Mouse (Mus musculus) embryonic facial prominence, embryonic 12.5 days (tissue): Measurements from ENCODE around the gene Arap1. TPM values are rescaled to one million over a fixed set of nuclear protein-coding genes. Genes with fewer than 3 reads are reported as not detected.

Source experiments
- ATAC-seq: fragments of 200-750 bp; cut with Nextera tagmentation; 2 replicates; pipeline ENCODE4 v1.8.0; 2017; ENCODE audit not compliant: insufficient number of reproducible peaks, insufficient read depth, low FRiP score, low TSS enrichment
- H3K27ac ChIP-seq: fragments of 300-500 bp; sonication (generic); 2 replicates; pipeline ENCODE4 v1.5.1; 2016; ENCODE audit warnings: mild to moderate bottlenecking
- H3K27me3 ChIP-seq: fragments of 300-500 bp; sonication (generic); 2 replicates; pipeline ENCODE4 v1.6.1; 2016; ENCODE audit warnings: mild to moderate bottlenecking, moderate library complexity
- H3K36me3 ChIP-seq: fragments of 300-500 bp; sonication (generic); 2 replicates; pipeline ENCODE4 v1.6.1; 2016; ENCODE audit warnings: mild to moderate bottlenecking
- H3K4me1 ChIP-seq: fragments of 300-500 bp; sonication (generic); 2 replicates; pipeline ENCODE4 v1.6.1; 2016
- H3K4me2 ChIP-seq: fragments of 300-500 bp; sonication (generic); replicated peaks from 2 replicates; pipeline ENCODE4 v1.6.1; 2016; ENCODE audit warnings: mild to moderate bottlenecking, moderate library complexity
- H3K4me3 ChIP-seq: fragments of 300-500 bp; sonication (generic); 2 replicates; pipeline ENCODE4 v1.5.1; 2016; ENCODE audit warnings: mild to moderate bottlenecking
- H3K9ac ChIP-seq: fragments of 300-500 bp; sonication (generic); 2 replicates; pipeline ENCODE4 v1.6.1; 2016; ENCODE audit warnings: mild to moderate bottlenecking, moderate library complexity
- H3K9me3 ChIP-seq: fragments of 300-500 bp; sonication (generic); 2 replicates; pipeline ENCODE4 v1.6.1; 2016; ENCODE audit warnings: mild to moderate bottlenecking, moderate library complexity
- WGBS: fragments of 180-500 bp; shearing (Covaris S2); methylation state at CpG from one replicate; pipeline ENCODE4 v1.1.7; 2016; 5-methylcytosine and 5-hydroxymethylcytosine counted together
- polyA plus RNA-seq: library from polyadenylated mRNA; unstranded; fragments of >200 nt; fragmentation: Nextera tagmentation; extraction: Ambion mirVana; gene quantifications from 2 replicates; pipeline ENCODE4 v1.2.1, GENCODE M21; 2016

The Arap1 gene
- polyA plus RNA-seq, 1 experiment from 2014 or later: 29.7 TPM

DNA sequence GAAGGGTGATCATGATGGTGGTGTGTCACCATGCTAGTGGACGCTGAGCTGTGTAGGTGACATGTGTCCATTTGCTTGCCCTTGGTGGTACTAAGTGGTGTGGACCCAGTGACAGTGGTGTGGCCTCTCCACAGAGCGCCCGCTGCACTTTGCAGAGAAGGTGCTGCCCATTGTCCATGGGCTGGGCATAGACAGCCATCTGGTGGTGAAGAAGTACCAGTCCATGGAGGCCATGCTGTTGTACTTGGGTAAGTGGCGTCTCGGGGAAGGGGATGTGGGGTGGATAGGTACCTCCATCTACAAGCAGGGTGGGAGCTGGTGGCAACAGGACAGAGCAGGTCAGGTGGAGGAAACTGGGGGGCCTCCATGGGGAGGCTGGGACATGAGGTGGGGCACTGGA is 56.0 kb downstream of the Arap1 start:
- 90% methylated on average over 5 of the region's 5 CpGs for WGBS
- Histone ChIP-seq H3K9ac (no peak overlapping the region), H3K9me3 (no peaks in the 10 kb centered on the region), H3K36me3 (peaks cover 58% of the 10 kb centered on the region), H3K27ac (no peak overlapping the region), H3K4me1 (no peaks in the 10 kb centered on the region), H3K4me2 (no peak overlapping the region), H3K4me3 (no peak overlapping the region), H3K27me3 (no peaks in the 10 kb centered on the region)
- ATAC-seq: no peak

DNA sequence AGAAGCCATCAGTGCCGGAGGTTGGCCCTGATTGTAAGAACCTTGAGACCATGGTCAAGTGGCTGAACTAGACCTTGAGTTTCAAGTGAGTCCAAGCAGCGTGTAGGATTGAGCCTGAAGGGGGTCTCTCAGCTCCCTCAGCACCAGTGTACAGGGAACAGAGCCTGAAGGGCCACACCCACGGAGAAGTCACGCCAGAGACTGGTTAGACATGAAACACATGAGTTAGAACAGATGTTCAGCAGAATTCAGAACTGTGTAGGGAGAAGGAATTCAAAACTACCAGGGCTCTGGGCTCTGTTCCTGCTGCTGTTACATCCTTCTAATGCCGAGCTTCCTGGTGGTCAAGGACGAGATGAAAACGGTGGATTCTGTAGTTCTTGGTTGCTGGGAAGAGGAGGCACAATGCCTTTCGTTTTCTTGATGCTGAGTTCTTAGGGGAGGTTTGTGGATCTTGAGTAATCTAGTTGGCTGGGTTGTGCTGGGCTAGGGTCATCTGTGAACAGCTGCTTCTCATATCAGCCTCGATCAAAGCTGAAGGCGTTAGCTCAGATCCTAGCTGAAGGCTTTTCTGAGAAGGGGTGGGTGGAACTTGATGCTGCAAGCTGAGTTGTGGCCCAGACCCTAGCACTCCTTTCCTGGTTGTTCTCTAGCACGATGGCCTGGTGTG is 62.5 kb downstream of the Arap1 start, which contains the start of gene Gm45837:
TSS of gene Gm45837 (plus strand) at position 620 of the 670 bp plus-strand sequence.
- no peak within 1 kb of the TSS for H3K27ac ChIP-seq
- H3K27me3 ChIP-seq: no peaks in the 10 kb centered on the region
- H3K9me3 ChIP-seq: no peaks in the 10 kb centered on the region; the same call in 1 of the 2 replicates
- no peak within 1 kb of the TSS for H3K4me2 ChIP-seq
- ATAC-seq: no peak
- no peak within 1 kb of the TSS for H3K9ac ChIP-seq
- H3K36me3 ChIP-seq: peaks cover 12% of the 10 kb centered on the region
- H3K4me3 ChIP-seq: no peak within 1 kb of the TSS
- H3K4me1 ChIP-seq: peaks cover 10% of the 10 kb centered on the region
- WGBS: 75% methylated on average over 11 of the region's 11 CpGs

DNA sequence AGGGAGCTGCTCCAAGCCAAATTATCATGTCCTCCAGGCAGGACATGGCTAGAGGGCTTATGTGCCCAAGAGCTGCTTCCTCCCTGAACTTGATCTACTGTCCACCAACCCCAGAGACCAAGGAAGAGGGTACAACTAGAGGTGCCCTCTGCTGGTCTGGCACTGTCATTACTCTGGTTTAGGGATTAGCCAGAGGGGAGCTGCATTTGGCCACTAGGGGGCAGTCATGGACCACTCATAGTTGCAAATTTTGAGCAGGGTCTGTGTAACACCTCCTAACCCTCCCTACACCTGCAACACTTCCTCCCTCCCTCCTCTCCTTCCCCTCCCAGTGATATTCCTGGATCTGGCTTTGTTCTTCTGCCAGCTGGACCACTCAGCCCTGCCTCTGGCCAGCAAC is 64.9 kb downstream of the Arap1 start:
- no peak overlapping the region for H3K27ac ChIP-seq
- no peak overlapping the region for H3K4me2 ChIP-seq
- H3K4me1 ChIP-seq: peaks cover 21% of the 10 kb centered on the region
- no peaks in the 10 kb centered on the region for H3K36me3 ChIP-seq
- no peak overlapping the region for H3K4me3 ChIP-seq
- no peaks in the 10 kb centered on the region; the same call in 1 of the 2 replicates for H3K9me3 ChIP-seq
- ATAC-seq: no peak
- 0 out of 2 replicates have a peak, but pooled peaks cover 4% of the 10 kb centered on the region for H3K27me3 ChIP-seq
- H3K9ac ChIP-seq: no peak overlapping the region

DNA sequence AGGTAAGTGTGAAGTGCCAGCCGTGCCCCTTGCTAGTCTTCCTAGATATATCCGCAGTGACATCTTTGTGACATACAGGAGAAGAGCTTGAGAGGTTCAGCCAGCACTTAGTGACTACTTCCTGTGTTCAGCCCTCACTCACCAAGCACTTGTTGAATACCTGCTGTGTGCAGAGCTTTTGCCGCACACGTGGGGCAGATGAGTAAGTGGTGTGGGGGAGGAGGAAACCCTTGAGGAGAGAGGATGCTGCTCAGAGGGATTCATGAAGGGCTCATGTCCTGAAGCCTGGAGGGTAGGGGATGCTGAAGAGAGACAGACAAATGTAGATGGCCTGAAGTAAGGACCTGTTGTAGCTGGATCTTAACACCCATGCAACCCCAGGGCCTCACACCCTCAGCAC is 66.3 kb downstream of the Arap1 start:
- no peaks in the 10 kb centered on the region; the same call in 1 of the 2 replicates for H3K9me3 ChIP-seq
- H3K4me3 ChIP-seq: no peak overlapping the region
- no peak overlapping the region for H3K9ac ChIP-seq
- ATAC-seq: no peak
- no peaks in the 10 kb centered on the region for H3K36me3 ChIP-seq
- H3K27ac ChIP-seq: no peak overlapping the region
- peaks cover 21% of the 10 kb centered on the region for H3K4me1 ChIP-seq
- WGBS: 42% methylated on average over 4 of the region's 4 CpGs
- H3K4me2 ChIP-seq: no peak overlapping the region
- peaks cover 13% of the 10 kb centered on the region; the same call in 1 of the 2 replicates for H3K27me3 ChIP-seq

DNA sequence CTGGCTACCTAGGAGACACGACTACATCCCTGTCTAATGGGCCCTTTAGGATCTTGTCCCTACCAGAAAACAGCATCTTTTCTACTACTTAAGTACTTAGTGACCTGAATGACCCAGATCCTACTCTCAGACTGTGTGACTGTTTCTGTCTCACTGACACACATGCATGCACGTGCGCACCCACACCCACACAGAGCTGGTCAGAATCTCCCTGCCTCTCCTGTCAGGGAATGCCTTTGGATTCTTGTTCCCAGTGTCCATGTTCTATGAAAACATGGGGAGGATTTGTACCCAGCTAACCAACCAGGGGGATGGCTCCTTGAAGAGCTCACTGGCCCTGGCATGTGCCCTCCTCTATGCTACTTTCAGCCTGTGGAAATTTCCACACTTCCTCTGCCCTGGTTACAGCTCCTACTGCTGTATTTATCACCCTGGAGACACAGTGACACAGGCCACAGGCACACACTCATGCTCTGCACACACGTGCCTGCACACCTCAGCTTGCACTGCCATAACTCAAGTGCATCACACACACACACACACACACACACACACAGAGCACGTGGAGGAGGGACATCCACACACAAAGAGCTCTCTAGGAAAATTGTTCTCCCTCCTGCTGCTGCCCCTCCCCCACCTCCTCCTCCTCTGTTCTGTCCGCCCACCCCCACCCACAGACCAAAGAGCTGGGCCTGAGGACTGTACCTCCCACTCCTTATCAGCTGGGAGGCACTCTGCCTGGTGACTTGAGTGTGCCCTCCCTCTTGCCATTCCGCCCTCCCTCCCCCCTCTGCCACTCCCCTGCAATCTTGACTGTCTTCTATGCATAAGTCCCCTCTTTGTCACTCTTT is 67.0 kb downstream of the Arap1 start:
- Histone ChIP-seq H3K9ac (no peak overlapping the region; the same call in 1 of the 2 replicates), H3K4me3 (no peak overlapping the region), H3K9me3 (no peaks in the 10 kb centered on the region; the same call in 1 of the 2 replicates), H3K27me3 (peaks cover 17% of the 10 kb centered on the region), H3K27ac (no peak overlapping the region), H3K4me2 (no peak overlapping the region), H3K36me3 (no peaks in the 10 kb centered on the region), H3K4me1 (peaks cover 21% of the 10 kb centered on the region)
- ATAC-seq: no peak; the same call in 1 of the 2 replicates
- WGBS: 31% methylated on average over 7 of the region's 7 CpGs

DNA sequence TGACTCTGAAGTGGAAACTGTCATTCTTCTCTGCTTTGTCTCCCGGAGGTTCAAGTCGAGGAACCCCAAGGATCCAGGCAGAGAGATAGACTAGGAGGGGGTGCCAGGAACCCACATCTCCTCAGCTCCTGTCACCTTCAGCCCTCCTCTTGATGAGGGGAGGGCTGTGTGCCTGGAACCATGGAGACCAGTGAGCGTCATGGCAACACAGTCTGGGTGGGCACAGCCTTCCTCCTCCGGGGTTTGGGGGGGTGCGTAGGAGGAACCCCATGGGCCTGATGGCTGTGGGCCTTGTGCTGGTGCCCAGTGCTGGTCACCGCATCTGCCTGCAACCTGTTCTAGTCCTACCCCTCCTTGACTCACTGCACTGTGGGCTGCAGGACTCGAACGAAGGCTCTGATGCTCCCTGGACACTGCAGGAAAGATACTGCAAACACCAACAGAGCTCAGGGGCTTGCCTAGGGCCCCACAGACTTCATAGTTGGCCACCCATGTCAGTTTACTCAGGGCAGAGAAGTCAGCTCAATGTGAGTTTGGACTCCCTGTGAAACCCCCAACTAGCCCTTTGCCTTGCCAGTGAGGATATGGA is 67.7 kb downstream of the Arap1 start:
- H3K27ac ChIP-seq: no peak overlapping the region
- peaks cover 21% of the 10 kb centered on the region for H3K4me1 ChIP-seq
- WGBS: 48% methylated on average over 8 of the region's 8 CpGs
- no peak overlapping the region for H3K9ac ChIP-seq
- no peak overlapping the region for H3K4me2 ChIP-seq
- peaks cover 20% of the 10 kb centered on the region for H3K27me3 ChIP-seq
- no peak for ATAC-seq
- no peaks in the 10 kb centered on the region for H3K36me3 ChIP-seq
- H3K4me3 ChIP-seq: no peak overlapping the region
- no peaks in the 10 kb centered on the region for H3K9me3 ChIP-seq

DNA sequence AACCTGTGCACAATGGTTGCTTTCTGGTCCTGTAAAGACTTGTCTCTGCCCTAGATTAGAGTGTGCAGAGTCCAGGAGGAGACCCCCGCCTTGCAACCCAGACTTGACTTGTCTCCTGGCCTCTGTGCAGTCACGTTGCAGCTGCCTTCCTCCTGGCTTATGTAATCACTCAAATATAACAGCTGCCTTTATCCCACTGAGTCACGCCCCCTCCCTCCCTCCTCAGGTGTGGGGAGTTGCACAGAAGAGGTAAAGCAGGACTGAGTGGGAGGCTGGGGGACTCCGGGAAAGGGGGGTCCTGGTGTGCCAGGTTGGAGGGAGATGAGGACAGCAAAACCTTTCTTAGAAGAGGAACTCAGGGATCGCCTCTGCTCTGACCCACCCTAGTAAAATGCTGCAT is 68.5 kb downstream of the Arap1 start:
- no peak overlapping the region for H3K27ac ChIP-seq
- no peak overlapping the region for H3K4me2 ChIP-seq
- no peak for ATAC-seq
- no peak overlapping the region for H3K9ac ChIP-seq
- peaks cover 21% of the 10 kb centered on the region for H3K4me1 ChIP-seq
- H3K9me3 ChIP-seq: no peaks in the 10 kb centered on the region
- H3K4me3 ChIP-seq: no peak overlapping the region
- H3K36me3 ChIP-seq: no peaks in the 10 kb centered on the region
- 61% methylated on average over 5 of the region's 5 CpGs for WGBS
- H3K27me3 ChIP-seq: peaks cover 20% of the 10 kb centered on the region

DNA sequence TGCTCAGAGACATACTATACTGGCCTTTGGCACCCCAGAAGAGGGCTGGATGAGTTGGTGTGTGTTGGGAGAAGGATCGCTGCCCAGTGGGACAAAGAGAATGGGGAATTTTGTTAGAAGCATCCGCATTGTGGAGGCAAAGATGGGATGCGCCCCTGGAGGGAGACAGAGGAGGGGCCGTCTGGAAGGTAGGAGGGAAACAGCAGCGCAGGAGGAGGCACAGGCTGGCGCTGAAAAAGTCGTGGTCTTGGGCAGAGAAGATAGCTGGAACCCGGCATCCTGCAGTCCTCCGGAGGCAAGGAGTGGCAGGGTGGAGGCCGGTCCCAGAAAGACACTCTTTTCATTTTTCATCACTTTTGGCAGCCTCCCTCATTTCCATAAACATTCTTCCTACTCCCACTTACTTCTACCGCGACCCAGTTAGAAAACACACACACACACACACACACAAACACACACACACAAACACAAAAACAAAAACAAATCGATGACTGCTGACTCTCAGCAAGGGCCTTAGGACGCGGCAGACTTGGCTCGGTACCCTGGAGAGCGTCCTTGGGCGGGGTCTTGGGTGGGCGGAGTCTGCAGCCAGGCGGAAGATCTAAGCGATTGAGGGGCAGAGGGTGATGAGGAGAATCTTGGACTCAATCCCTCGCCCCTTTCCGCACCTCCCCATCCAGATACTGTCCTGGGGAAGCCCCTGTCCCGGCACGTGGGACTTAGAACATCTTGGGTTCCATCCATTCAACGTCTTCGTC is 71.3 kb downstream of the Arap1 start:
- WGBS: 5% methylated on average over 27 of the region's 27 CpGs
- ATAC-seq: no peak
- peaks cover 21% of the 10 kb centered on the region for H3K4me1 ChIP-seq
- H3K27ac ChIP-seq: no peak overlapping the region
- no peak overlapping the region for H3K9ac ChIP-seq
- H3K9me3 ChIP-seq: no peaks in the 10 kb centered on the region
- H3K27me3 ChIP-seq: peaks cover 20% of the 10 kb centered on the region
- H3K4me2 ChIP-seq: 0 out of 2 replicates have a peak overlapping the region, but pooled peaks have one; percentile 5
- no peaks in the 10 kb centered on the region for H3K36me3 ChIP-seq
- H3K4me3 ChIP-seq: no peak overlapping the region

DNA sequence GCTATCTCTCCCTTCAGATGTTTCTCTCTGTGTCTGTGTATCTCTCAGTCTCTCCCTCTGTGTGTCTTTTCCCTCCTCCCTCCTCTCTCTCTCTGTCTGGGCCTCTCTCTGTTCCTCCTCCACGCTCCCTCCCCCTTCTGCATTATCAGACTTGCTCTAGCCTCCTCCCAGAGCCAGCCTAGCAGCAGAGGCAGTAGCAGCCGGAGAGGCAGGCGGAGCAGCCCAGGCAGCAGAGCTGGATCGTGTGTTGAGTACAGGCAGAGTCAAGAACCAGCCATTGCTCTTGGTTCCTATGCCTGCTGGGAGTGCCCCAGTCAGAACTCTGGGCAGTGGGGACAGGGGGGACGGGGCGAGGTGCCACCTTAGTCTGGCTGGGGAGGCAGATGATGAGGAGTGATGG is 73.7 kb downstream of the Arap1 start, which contains the start of gene Pde2a:
TSS of gene Pde2a (plus strand) at position 163 of the 400 bp plus-strand sequence.
- no peaks in the 10 kb centered on the region for H3K4me1 ChIP-seq
- ATAC-seq: no peak
- peaks cover 20% of the 10 kb centered on the region for H3K27me3 ChIP-seq
- no peak within 1 kb of the TSS; the same call in 1 of the 2 replicates for H3K4me2 ChIP-seq
- H3K27ac ChIP-seq: no peak within 1 kb of the TSS
- H3K36me3 ChIP-seq: no peaks in the 10 kb centered on the region
- H3K9ac ChIP-seq: no peak within 1 kb of the TSS
- no peak within 1 kb of the TSS for H3K4me3 ChIP-seq
- WGBS: 21% methylated on average over 6 of the region's 6 CpGs
- H3K9me3 ChIP-seq: no peaks in the 10 kb centered on the region

DNA sequence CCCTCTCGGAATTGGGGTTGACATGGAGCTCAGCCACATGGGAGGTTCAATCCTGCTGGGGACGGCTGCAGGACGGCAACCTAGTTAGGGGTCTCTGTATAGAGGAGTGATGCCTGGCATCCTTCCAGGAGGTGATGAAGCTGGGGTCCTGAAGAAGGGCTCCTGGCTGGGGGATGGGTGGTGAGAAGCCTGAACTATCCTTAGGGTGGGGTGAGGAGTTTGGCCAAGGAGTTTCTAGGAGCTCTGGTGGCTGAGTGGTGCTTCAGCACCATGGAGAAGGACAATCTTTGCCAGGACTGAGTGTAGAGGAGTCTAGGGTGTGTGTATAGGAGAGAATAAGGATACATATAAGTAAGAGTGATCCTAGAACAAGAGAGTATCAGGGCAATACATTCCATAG is 74.2 kb downstream of the Arap1 start:
- Histone ChIP-seq H3K9ac (no peak overlapping the region), H3K4me3 (no peak overlapping the region), H3K36me3 (no peaks in the 10 kb centered on the region), H3K9me3 (no peaks in the 10 kb centered on the region), H3K27me3 (peaks cover 20% of the 10 kb centered on the region), H3K27ac (no peak overlapping the region), H3K4me1 (no peaks in the 10 kb centered on the region), H3K4me2 (no peak overlapping the region)
- ATAC-seq: no peak
- 26% methylated on average over 3 of the region's 3 CpGs for WGBS

DNA sequence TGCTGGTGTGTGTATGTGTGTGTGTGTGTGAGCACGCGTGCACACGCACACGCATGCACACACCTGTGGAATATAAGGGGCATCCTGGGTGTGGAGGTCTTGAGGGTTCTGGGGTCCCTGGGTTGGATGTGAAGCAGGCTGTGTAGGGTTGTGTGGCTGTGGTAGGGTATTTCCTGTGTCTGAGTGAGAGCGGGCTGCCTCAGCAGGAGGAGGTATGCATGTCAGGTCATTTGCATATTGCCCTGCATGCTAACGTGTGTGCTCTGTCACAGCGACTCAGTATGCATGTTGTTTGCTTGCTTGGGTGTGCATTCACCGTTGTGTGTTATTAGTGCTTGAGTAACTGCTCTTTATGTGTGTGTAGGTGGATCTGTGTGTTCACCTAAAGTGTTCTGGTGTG is 74.8 kb downstream of the Arap1 start:
- H3K36me3 ChIP-seq: no peaks in the 10 kb centered on the region
- H3K4me1 ChIP-seq: no peaks in the 10 kb centered on the region
- 84% methylated on average over 8 of the region's 8 CpGs for WGBS
- no peak overlapping the region for H3K27ac ChIP-seq
- no peaks in the 10 kb centered on the region for H3K9me3 ChIP-seq
- H3K4me2 ChIP-seq: no peak overlapping the region; the same call in 1 of the 2 replicates
- ATAC-seq: no peak
- H3K4me3 ChIP-seq: no peak overlapping the region
- peaks cover 17% of the 10 kb centered on the region for H3K27me3 ChIP-seq
- no peak overlapping the region for H3K9ac ChIP-seq
